Mouse (Mus musculus) testis, postnatal 14 days (tissue): ENCODE measurements around the gene Dusp1.

Experiments used
- DNase-seq: peaks from one replicate; pipeline ENCODE4 v3.0.0; 2021; ENCODE audit warnings: low spot score

The Dusp1 gene

GRCm38 (mm10) chr17:26561651-26562181 lies at the start of gene Dusp1:
Dusp1 (minus strand) TSS chr17:26562128.
- no peak for DNase-seq

GRCm38 (mm10) chr17:26611328-26611727 lies 49.4 kb upstream of the Dusp1 start:
- DNase-seq, result peak; percentile 27

GRCm38 (mm10) chr17:26609820-26610219 lies 47.9 kb upstream of the Dusp1 start:
- no peak for DNase-seq

- DNase-seq, result no peak
Observed at GRCm38 (mm10) chr17:26608877-26609276, 46.9 kb upstream of the Dusp1 start.

- DNase-seq, result no peak
Observed at GRCm38 (mm10) chr17:26608348-26608747, 46.4 kb upstream of the Dusp1 start.

GRCm38 (mm10) chr17:26606516-26606915 lies 44.6 kb upstream of the Dusp1 start:
- DNase-seq, result no peak

- DNase-seq, result no peak
Observed at GRCm38 (mm10) chr17:26605636-26606035, 43.7 kb upstream of the Dusp1 start.

- DNase-seq, result no peak
Observed at GRCm38 (mm10) chr17:26603311-26603710, 41.4 kb upstream of the Dusp1 start.

- no peak for DNase-seq
Observed at GRCm38 (mm10) chr17:26602371-26602885, 40.5 kb upstream of the Dusp1 start.

GRCm38 (mm10) chr17:26601926-26602325 lies 40.0 kb upstream of the Dusp1 start:
- DNase-seq, result no peak

GRCm38 (mm10) chr17:26601514-26601913 lies 39.6 kb upstream of the Dusp1 start:
- no peak for DNase-seq

- DNase-seq, result no peak
Observed at GRCm38 (mm10) chr17:26600913-26601447, 39.1 kb upstream of the Dusp1 start.

GRCm38 (mm10) chr17:26598845-26599244 lies 36.9 kb upstream of the Dusp1 start:
- DNase-seq, result no peak

GRCm38 (mm10) chr17:26596856-26597481 lies 35.0 kb upstream of the Dusp1 start:
- no peak for DNase-seq

- no peak for DNase-seq
Observed at GRCm38 (mm10) chr17:26596168-26596658, 34.3 kb upstream of the Dusp1 start.

GRCm38 (mm10) chr17:26595448-26596167 lies 33.7 kb upstream of the Dusp1 start:
- no peak for DNase-seq

GRCm38 (mm10) chr17:26594958-26595357 lies 33.0 kb upstream of the Dusp1 start:
- no peak for DNase-seq

- DNase-seq, result no peak
Observed at GRCm38 (mm10) chr17:26594171-26594570, 32.2 kb upstream of the Dusp1 start.

GRCm38 (mm10) chr17:26593199-26593598 lies 31.3 kb upstream of the Dusp1 start:
- no peak for DNase-seq

GRCm38 (mm10) chr17:26592510-26592909 lies 30.6 kb upstream of the Dusp1 start:
- DNase-seq, result peak; percentile 35

- no peak for DNase-seq
Observed at GRCm38 (mm10) chr17:26587961-26588487, 26.1 kb upstream of the Dusp1 start.

- peak; percentile 49 for DNase-seq
Observed at GRCm38 (mm10) chr17:26584558-26585136, 22.7 kb upstream of the Dusp1 start.
